Mouse (Mus musculus) midbrain, embryonic 12.5 days (tissue): ENCODE results near the gene Vtcn1. TPM values are rescaled to one million over a fixed set of nuclear protein-coding genes. Genes with fewer than 3 reads are reported as not detected.

Source experiments
- ATAC-seq: fragments of 200-750 bp; cut with Nextera tagmentation; 2 replicates; pipeline ENCODE4 v1.8.0; 2017; ENCODE audit warnings: low read depth, moderate TSS enrichment, moderate library complexity; ENCODE audit not compliant: low FRiP score
- H3K27ac ChIP-seq: fragments of 300-500 bp; sonication (generic); replicated peaks from 2 replicates; pipeline ENCODE4 v1.5.1; 2016; ENCODE audit warnings: mild to moderate bottlenecking
- H3K27me3 ChIP-seq: fragments of 300-500 bp; sonication (generic); 2 replicates; pipeline ENCODE4 v1.6.1; 2016; ENCODE audit warnings: mild to moderate bottlenecking
- H3K36me3 ChIP-seq: fragments of 300-500 bp; sonication (generic); 2 replicates; pipeline ENCODE4 v1.6.1; 2016
- H3K4me1 ChIP-seq: fragments of 300-500 bp; sonication (generic); 2 replicates; pipeline ENCODE4 v1.6.1; 2016
- H3K4me2 ChIP-seq: fragments of 300-500 bp; sonication (generic); replicated peaks from 2 replicates; pipeline ENCODE4 v1.6.1; 2016; ENCODE audit warnings: mild to moderate bottlenecking, moderate library complexity
- H3K4me3 ChIP-seq: fragments of 300-500 bp; sonication (generic); 2 replicates; pipeline ENCODE4 v1.5.1; 2016; ENCODE audit warnings: mild to moderate bottlenecking
- H3K9ac ChIP-seq: fragments of 300-500 bp; sonication (generic); replicated peaks from 2 replicates; pipeline ENCODE4 v1.6.1; 2016; ENCODE audit warnings: mild to moderate bottlenecking, moderate library complexity
- H3K9me3 ChIP-seq: fragments of 300-500 bp; sonication (generic); 2 replicates; pipeline ENCODE4 v1.6.1; 2016; ENCODE audit warnings: mild to moderate bottlenecking
- WGBS: fragments of 180-500 bp; shearing (Covaris S2); methylation state at CpG from one replicate; pipeline ENCODE4 v1.1.7; 2016; 5-methylcytosine and 5-hydroxymethylcytosine counted together
- polyA plus RNA-seq: library from polyadenylated mRNA; unstranded; fragments of >200 nt; fragmentation: Nextera tagmentation; extraction: Ambion mirVana; gene quantifications from 2 replicates; pipeline ENCODE4 v1.2.1, GENCODE M21; 2016

The Vtcn1 gene
- polyA plus RNA-seq, 1 experiment from 2014 or later, result 0.17 TPM

GRCm38 (mm10) chr3:100858334-100859002, 33.2 kb downstream of the Vtcn1 start:
- WGBS, result 91% methylated on average over 5 of the region's 5 CpGs
- Histone ChIP-seq H3K4me3 (no peak overlapping the region), H3K4me2 (no peak overlapping the region), H3K27me3 (no peaks in the 10 kb centered on the region), H3K9ac (no peak overlapping the region), H3K36me3 (no peaks in the 10 kb centered on the region), H3K9me3 (no peaks in the 10 kb centered on the region), H3K4me1 (no peaks in the 10 kb centered on the region), H3K27ac (no peak overlapping the region)
- no peak for ATAC-seq

DNA sequence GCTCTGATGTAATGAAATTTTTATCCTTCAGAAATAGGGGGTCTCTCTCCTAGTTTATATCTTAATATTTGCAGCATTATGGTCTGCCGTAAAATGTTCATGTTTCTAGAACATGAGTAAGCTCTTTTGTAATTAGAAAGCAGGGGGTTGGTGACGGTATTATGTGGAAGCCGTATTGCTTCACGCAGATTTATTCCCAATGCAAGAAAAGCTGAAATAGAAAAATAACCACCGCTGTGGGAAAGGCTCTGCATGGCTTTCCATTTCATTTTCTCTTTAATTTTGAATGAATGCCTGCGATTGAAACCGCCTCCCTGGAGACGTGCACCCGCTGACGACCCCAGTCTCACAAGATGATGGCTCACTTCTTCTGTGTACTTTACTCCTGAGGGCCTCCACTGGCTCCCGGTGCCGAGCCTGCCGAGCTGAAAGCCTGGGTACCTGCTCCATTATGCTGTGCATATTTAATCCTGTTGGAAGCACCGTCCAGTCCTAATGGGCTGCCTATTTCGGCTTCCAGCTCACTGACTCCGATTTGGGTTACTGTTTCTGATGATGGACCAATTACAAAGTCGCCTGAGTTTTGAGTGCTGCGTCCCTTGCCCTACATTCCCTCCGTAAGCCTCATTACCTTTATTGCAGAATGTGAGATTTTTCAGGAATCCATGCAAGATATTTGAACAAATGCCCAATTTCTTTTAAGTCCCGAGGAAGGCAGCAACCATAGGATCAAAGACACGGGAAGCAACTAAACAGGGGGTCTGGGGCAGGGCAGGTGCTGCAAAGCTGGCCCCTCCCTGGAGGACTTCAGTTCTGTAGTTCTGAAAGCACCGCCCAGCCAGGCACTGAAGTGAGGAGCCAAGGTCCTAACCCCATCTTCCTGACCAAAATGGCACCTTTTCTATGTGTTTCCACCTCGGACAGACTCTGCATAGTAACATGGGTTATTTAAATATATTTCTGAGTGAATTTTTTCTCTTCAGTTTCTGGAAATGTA, 36.3 kb downstream of the Vtcn1 start:
- 66% methylated on average over 23 of the region's 23 CpGs for whole genome bisulfite sequencing
- H3K9ac ChIP-seq, result no peak overlapping the region
- H3K27ac ChIP-seq, result no peak overlapping the region; the same call in 1 of the 2 replicates
- no peaks in the 10 kb centered on the region for H3K36me3 ChIP-seq
- no peak overlapping the region for H3K4me3 ChIP-seq
- no peaks in the 10 kb centered on the region for H3K27me3 ChIP-seq
- no peak for ATAC-seq
- H3K9me3 ChIP-seq, result no peaks in the 10 kb centered on the region
- no peak overlapping the region for H3K4me2 ChIP-seq
- no peaks in the 10 kb centered on the region for H3K4me1 ChIP-seq

- Histone ChIP-seq H3K27me3 (no peaks in the 10 kb centered on the region), H3K4me1 (no peaks in the 10 kb centered on the region), H3K4me2 (no peak overlapping the region), H3K36me3 (no peaks in the 10 kb centered on the region), H3K4me3 (no peak overlapping the region), H3K9me3 (no peaks in the 10 kb centered on the region), H3K27ac (no peak overlapping the region), H3K9ac (no peak overlapping the region)
- 44% methylated on average over 5 of the region's 5 CpGs for WGBS
- no peak for ATAC-seq
Observed at GRCm38 (mm10) chr3:100866946-100867345, 41.7 kb downstream of the Vtcn1 start.

DNA sequence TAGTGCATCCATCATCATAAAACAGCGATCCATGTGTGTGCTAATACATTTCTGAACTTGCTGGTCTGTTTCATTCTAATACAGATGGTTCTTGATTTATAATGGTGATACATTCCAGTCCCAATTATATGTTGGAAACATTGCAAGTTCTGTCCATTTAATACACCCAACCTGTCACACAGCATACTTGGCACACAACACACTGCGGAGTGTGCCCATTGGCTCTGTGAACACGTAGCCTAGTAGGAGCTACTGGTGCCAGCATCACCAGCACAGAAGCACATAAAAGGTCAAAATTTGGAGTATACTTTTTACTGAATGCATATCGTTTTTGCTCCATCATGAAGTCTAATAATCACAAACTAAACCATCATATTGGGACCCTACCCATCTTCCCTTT, 51.8 kb downstream of the Vtcn1 start:
- WGBS, result 95% methylated on average over 4 of the region's 4 CpGs
- Histone ChIP-seq H3K36me3 (no peaks in the 10 kb centered on the region), H3K4me2 (no peak overlapping the region)

GRCm38 (mm10) chr3:100881403-100881802, 56.1 kb downstream of the Vtcn1 start:
- Histone ChIP-seq H3K9me3 (no peaks in the 10 kb centered on the region), H3K9ac (no peak overlapping the region), H3K27ac (no peak overlapping the region), H3K27me3 (no peaks in the 10 kb centered on the region), H3K4me2 (no peak overlapping the region), H3K4me1 (no peaks in the 10 kb centered on the region), H3K36me3 (no peaks in the 10 kb centered on the region), H3K4me3 (no peak overlapping the region)
- WGBS, result 82% methylated on average over 6 of the region's 6 CpGs
- ATAC-seq, result no peak

More for the DNA sequence above, 51.8 kb downstream of the Vtcn1 start:
- H3K4me3 ChIP-seq, result no peak overlapping the region
- no peaks in the 10 kb centered on the region for H3K27me3 ChIP-seq
- ATAC-seq, result no peak
- H3K27ac ChIP-seq, result no peak overlapping the region
- H3K9me3 ChIP-seq, result no peaks in the 10 kb centered on the region
- no peaks in the 10 kb centered on the region for H3K4me1 ChIP-seq
- no peak overlapping the region for H3K9ac ChIP-seq

DNA sequence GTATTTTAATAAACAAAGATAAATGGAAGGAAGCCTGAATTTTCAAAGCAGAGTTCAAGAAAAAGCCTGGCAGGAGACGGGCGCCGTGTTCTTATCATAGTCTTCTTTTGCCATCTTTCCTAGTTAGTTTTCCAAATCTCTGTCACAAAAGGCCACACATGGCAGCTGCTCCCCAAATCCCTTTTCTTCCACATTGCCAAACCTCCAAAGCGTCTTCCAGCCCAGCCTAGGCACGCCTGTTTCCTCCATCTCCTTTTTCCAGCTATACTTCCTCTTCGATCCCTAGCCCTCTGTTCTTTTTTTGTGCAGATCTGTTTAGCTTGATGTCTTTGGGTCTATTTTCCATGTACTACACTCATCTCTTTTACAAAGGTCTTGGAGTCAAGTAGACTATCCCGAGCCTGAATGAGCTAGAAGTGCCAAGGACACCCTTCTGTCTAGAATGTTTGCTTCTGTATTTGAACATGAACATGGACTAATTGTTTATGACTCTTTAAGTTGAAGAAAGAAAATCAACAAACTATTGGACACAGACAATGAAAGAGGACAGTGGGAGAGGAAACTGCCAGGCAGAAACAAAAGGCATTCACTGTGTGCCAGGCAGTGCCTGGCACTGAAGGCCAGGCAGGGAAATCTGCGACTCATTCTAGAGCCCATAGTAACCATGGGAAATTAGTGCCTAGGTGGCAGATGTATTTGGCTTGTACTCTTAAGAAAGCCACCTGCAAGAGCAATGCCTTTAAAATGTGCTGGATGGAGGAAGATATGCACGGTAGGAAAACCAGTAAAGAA, 56.8 kb downstream of the Vtcn1 start:
- H3K27ac ChIP-seq, result no peak overlapping the region
- no peak overlapping the region for H3K4me3 ChIP-seq
- H3K9ac ChIP-seq, result no peak overlapping the region
- H3K9me3 ChIP-seq, result 0 out of 2 replicates have a peak, but pooled peaks cover 5% of the 10 kb centered on the region
- no peak for ATAC-seq
- H3K36me3 ChIP-seq, result no peaks in the 10 kb centered on the region
- 88% methylated on average over 9 of the region's 9 CpGs for WGBS
- no peaks in the 10 kb centered on the region for H3K27me3 ChIP-seq
- no peak overlapping the region for H3K4me2 ChIP-seq
- H3K4me1 ChIP-seq, result no peaks in the 10 kb centered on the region

GRCm38 (mm10) chr3:100889234-100889633, 64.0 kb downstream of the Vtcn1 start:
- H3K27me3 ChIP-seq, result no peaks in the 10 kb centered on the region
- ATAC-seq, result no peak
- H3K36me3 ChIP-seq, result no peaks in the 10 kb centered on the region
- WGBS, result 96% methylated on average over 1 of the region's 1 CpGs
- H3K9ac ChIP-seq, result no peak overlapping the region
- H3K27ac ChIP-seq, result no peak overlapping the region
- H3K4me1 ChIP-seq, result no peaks in the 10 kb centered on the region
- H3K4me3 ChIP-seq, result no peak overlapping the region
- H3K4me2 ChIP-seq, result no peak overlapping the region
- H3K9me3 ChIP-seq, result 0 out of 2 replicates have a peak, but pooled peaks cover 5% of the 10 kb centered on the region

- 90% methylated on average over 3 of the region's 3 CpGs for WGBS
- ATAC-seq, result no peak
Observed at GRCm38 (mm10) chr3:100890406-100890805, 65.1 kb downstream of the Vtcn1 start.

DNA sequence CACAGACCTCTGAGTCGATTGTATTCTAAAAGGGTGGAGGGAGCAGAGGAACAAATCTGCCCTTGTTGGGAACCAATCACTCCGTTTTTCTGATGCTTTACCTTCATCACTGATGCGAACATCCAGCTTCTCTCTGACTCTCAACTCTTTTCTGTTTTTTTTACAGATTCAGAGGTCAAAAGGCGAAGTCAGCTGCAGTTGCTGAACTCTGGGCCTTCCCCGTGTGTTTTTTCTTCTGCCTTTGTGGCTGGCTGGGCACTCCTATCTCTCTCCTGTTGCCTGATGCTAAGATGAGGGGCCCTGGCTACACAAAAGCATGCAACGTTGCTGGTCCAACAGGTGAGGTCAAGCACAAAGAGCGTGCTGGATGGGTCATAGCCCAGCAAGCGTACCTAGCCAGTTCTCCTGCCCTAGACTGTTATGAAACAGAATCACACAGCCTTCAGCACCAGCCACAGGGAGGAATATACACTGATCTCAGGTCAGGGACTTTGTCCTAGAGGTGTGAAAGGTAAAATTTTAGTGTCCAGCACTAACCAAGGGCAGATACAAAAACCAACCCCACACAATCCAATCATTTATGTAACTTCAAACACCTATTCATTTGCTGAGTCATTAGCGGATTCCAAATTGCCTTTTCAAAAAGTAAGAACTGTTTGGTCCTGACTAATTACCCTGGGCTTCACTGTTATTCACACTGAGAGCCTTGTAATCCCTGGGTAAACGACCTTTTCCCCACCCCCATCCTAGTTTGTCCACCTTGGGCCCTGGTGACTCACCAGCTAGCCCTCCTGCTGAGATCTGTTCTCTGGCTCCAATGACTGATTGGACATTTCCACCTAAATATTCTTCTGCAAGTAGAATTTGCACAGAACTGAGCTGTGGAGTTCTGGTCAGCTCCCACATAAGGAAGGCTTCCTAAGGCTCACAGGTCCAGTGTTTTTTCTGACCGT, 67.4 kb downstream of the Vtcn1 start:
- no peak overlapping the region for H3K27ac ChIP-seq
- no peak overlapping the region for H3K4me2 ChIP-seq
- H3K4me1 ChIP-seq, result no peaks in the 10 kb centered on the region
- H3K36me3 ChIP-seq, result no peaks in the 10 kb centered on the region
- no peaks in the 10 kb centered on the region for H3K27me3 ChIP-seq
- ATAC-seq, result no peak
- H3K4me3 ChIP-seq, result no peak overlapping the region
- WGBS, result 68% methylated on average over 11 of the region's 11 CpGs
- no peaks in the 10 kb centered on the region for H3K9me3 ChIP-seq
- no peak overlapping the region for H3K9ac ChIP-seq

More at GRCm38 (mm10) chr3:100890406-100890805, 65.1 kb downstream of the Vtcn1 start:
- Histone ChIP-seq H3K36me3 (no peaks in the 10 kb centered on the region), H3K9me3 (0 out of 2 replicates have a peak, but pooled peaks cover 5% of the 10 kb centered on the region), H3K4me2 (no peak overlapping the region), H3K4me3 (no peak overlapping the region), H3K27ac (no peak overlapping the region), H3K4me1 (no peaks in the 10 kb centered on the region), H3K27me3 (no peaks in the 10 kb centered on the region), H3K9ac (no peak overlapping the region)

DNA sequence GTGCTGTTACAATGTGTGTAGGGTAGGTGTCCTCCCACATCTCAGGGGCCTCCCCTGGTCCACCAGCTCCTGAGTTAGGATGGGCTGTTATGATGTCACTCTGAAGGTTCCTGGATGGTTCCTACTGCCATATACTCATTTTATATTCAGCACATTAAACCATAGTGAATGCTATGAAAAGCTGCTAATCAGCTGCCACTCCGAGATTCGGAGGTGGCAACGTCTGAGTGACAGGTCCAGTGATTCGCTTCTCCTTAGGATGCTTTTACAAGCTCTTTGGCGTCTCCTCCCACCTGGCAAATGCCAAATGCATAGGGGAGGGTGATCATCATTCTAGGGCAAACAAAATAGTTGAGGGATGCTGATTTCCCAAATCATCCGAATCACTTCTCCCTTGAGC, 70.2 kb downstream of the Vtcn1 start:
- Histone ChIP-seq H3K4me2 (no peak overlapping the region), H3K9me3 (no peaks in the 10 kb centered on the region), H3K4me3 (no peak overlapping the region), H3K27me3 (no peaks in the 10 kb centered on the region), H3K27ac (no peak overlapping the region), H3K4me1 (no peaks in the 10 kb centered on the region), H3K36me3 (no peaks in the 10 kb centered on the region), H3K9ac (no peak overlapping the region)
- 74% methylated on average over 6 of the region's 6 CpGs for WGBS
- ATAC-seq, result no peak

DNA sequence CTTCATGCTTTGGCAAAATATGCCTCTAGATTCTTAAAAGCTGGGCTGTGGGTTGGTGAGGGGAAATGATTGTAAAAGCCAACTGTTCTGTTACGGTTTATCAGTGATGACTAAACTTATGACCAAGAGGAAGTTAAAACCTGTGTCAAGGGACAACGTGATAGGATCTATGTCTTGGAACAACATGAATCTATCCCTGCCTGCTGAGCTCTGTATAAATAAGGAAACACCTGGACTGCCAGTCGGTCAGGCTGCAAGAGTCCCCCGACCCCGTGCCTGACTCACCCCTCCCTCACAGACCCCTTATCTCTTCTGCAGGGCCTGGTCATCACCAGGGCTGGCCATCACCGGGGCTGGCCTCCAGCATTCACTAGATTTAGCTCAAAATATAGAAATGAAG, 80.9 kb downstream of the Vtcn1 start:
- WGBS, result 82% methylated on average over 6 of the region's 6 CpGs
- ATAC-seq, result no peak
- H3K27ac ChIP-seq, result no peak overlapping the region
- H3K4me3 ChIP-seq, result no peak overlapping the region
- no peak overlapping the region for H3K9ac ChIP-seq
- no peak overlapping the region for H3K4me2 ChIP-seq
- H3K4me1 ChIP-seq, result no peaks in the 10 kb centered on the region
- H3K9me3 ChIP-seq, result no peaks in the 10 kb centered on the region
- no peaks in the 10 kb centered on the region for H3K36me3 ChIP-seq
- no peaks in the 10 kb centered on the region; the same call in 1 of the 2 replicates for H3K27me3 ChIP-seq
